Mouse (Mus musculus) C3H10T1/2 (cell line): ENCODE results near the gene Syp. TPM values are rescaled to one million over a fixed set of nuclear protein-coding genes. Genes with fewer than 3 reads are reported as not detected.

Experiments used
- polyA plus RNA-seq, 2 experiments: library from polyadenylated mRNA; unstranded; fragments of >200 nt; fragmentation: generic; extraction: Trizol; gene quantifications; one replicate each; pipeline ENCODE4 v1.2.1; 2012; ENCODE audit warnings: missing spikeins in 2 of 2

Syp gene
- polyA plus RNA-seq = under 1 TPM; 0.22 to 0.81 TPM

GRCm38 (mm10) chrX:7638401-7639091 is at the start of gene Syp:
Gene Syp, plus strand, starts transcription at chrX:7638471.

GRCm38 (mm10) chrX:7604879-7605574 is 33.2 kb upstream of the Syp start, which contains the start of gene Ccdc22:
Gene Ccdc22, minus strand, starts transcription at chrX:7605517.

GRCm38 (mm10) chrX:7606783-7607182 is 31.5 kb upstream of the Syp start, which contains the start of gene Cacna1f:
Gene Cacna1f, plus strand, starts transcription at chrX:7607083.

GRCm38 (mm10) chrX:7657221-7657639 is 19.0 kb downstream of the Syp start, which contains the start of gene Prickle3:
Gene Prickle3, plus strand, starts transcription at chrX:7657260.

GRCm38 (mm10) chrX:7670921-7671623 is 32.8 kb downstream of the Syp start, which contains the start of gene Plp2:
Gene Plp2, minus strand, starts transcription at chrX:7671390.

GRCm38 (mm10) chrX:7680864-7681263 is 42.6 kb downstream of the Syp start, which contains the start of gene Magix:
Gene Magix, minus strand, starts transcription at chrX:7681251.

GRCm38 (mm10) chrX:7696954-7697381 is 58.7 kb downstream of the Syp start, which contains the start of gene Gpkow:
Gene Gpkow, plus strand, starts transcription at chrX:7697131.

Other genes with a start within 250 kb of the Syp start
- under 1 TPM; 0.12 to 0.41 TPM for gene Foxp3, start 64.8 kb upstream of the Syp start, polyA plus RNA-seq
- 1 to 10 TPM; 1.5 to 4.1 TPM for gene Ppp1r3f, start 64.2 kb upstream of the Syp start, polyA plus RNA-seq
- 10 to 100 TPM; 26.1 to 46.2 TPM for gene Ccdc22, start 33.0 kb upstream of the Syp start, polyA plus RNA-seq
- under 1 TPM in 1 of 2 experiments, not detected in 1; 0.01 TPM for gene Cacna1f, start 31.4 kb upstream of the Syp start, polyA plus RNA-seq
- under 1 TPM; 0.16 to 0.66 TPM for gene Prickle3, start 18.8 kb downstream of the Syp start, polyA plus RNA-seq
- 100 to 1,000 TPM; 442 to 683 TPM for gene Plp2, start 32.9 kb downstream of the Syp start, polyA plus RNA-seq
- gene Magix, start 42.8 kb downstream of the Syp start, polyA plus RNA-seq = under 1 TPM; 0.01 to 0.20 TPM
- gene Gpkow, start 58.7 kb downstream of the Syp start, polyA plus RNA-seq = 10 to 100 TPM in 1 of 2 experiments, 1 to 10 TPM in 1; 2.5 to 11.5 TPM
- 10 to 100 TPM; 15.4 to 54.3 TPM for gene Wdr45, start 75.9 kb downstream of the Syp start, polyA plus RNA-seq
- under 1 TPM in 1 of 2 experiments, not detected in 1; 0.24 TPM for gene Gm45208, start 83.8 kb downstream of the Syp start, polyA plus RNA-seq
- gene Praf2, start 90.0 kb downstream of the Syp start, polyA plus RNA-seq = 100 to 1,000 TPM; 113 to 154 TPM
- gene Ccdc120, start 112.4 kb downstream of the Syp start, polyA plus RNA-seq = 1 to 10 TPM; 2.4 to 7.6 TPM
- 10 to 100 TPM; 32.8 to 42.6 TPM for gene Tfe3, start 124.1 kb downstream of the Syp start, polyA plus RNA-seq
- gene Gripap1, start 151.3 kb downstream of the Syp start, polyA plus RNA-seq = 10 to 100 TPM in 1 of 2 experiments, 1 to 10 TPM in 1; 5.9 to 35.2 TPM
- 1 to 10 TPM in 1 of 2 experiments, under 1 TPM in 1; 0.34 to 4.5 TPM for gene Kcnd1, start 183.8 kb downstream of the Syp start, polyA plus RNA-seq
- gene Otud5, start 202.9 kb downstream of the Syp start, polyA plus RNA-seq = 10 to 100 TPM; 21.4 to 48.2 TPM
- gene Pim2, start 239.8 kb downstream of the Syp start, polyA plus RNA-seq = 1 to 10 TPM in 1 of 2 experiments, under 1 TPM in 1; 0.71 to 4.9 TPM
- gene Slc35a2, start 245.6 kb downstream of the Syp start, polyA plus RNA-seq = 10 to 100 TPM; 14.0 to 50.6 TPM